Mouse (Mus musculus) left cerebral cortex, adult 6 months (tissue): ENCODE measurements around the gene Olfr703. TPM values are rescaled to one million over a fixed set of nuclear protein-coding genes. Genes with fewer than 3 reads are reported as not detected.

ENCODE experiments used
- long read RNA-seq, 2 experiments: library from polyadenylated mRNA; unstranded; transcript quantifications; one replicate each; pipeline ENCODE4 v2.0.0; 2019 to 2020
- polyA plus RNA-seq: library from polyadenylated mRNA; unstranded; fragments of <200 nt; fragmentation: Nextera tagmentation; gene quantifications from 2 replicates; pipeline ENCODE4 v1.2.3, GENCODE M21; 2021

Gene Olfr703
- polyA plus RNA-seq, result not detected in 2 replicates
- long read RNA-seq, experiment 1, result 0 reads
- long read RNA-seq, experiment 2, result 0 reads

DNA sequence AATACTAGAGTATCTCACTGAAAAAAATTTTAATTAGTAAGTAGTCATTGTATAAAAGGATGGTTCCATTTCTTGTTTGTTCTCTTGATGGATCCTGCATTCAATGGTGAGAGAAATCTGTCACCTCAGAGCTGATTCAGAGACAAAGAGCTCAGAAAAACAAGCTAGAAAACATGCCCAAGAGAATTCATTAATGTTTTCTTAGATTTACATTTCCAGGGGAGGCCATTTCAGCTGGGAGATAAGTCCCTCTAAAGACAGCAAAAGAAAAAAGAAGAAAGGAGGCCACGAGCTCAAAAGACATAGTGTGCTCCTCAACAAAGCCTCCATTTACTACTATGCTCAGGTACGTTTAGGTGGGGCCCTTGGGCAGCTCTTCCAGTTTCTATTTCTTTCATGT, at the start of gene Olfr703:
Gene Olfr703, plus strand, starts transcription at position 301 of the 400 bp plus-strand sequence.

GRCm38 (mm10) chr7:106808734-106809133, 34.4 kb upstream of the Olfr703 start, which contains the start of gene Olfr700:
Olfr700 (minus strand) TSS chr7:106808834.

DNA sequence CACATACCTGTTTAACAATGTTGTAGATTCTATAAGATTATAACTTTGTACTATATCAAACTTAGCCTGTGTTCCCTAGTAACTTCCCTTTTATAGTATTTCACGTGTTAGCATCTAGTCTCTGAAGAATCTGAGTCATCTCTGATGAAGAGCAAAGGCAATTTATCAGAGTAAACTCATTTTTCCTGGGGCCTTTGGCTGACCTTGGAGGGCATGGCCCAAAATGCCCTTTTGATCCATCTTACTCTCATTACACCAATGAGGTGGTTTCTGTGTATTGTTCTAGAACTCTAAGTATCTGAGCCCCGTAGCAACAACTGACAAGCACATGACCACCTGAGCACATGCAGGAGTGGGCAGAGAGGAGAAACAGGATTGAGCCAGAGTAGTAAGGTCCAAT, 29.3 kb upstream of the Olfr703 start, which contains the start of gene Olfr701:
Gene Olfr701, plus strand, starts transcription at position 301 of the 400 bp plus-strand sequence.

DNA sequence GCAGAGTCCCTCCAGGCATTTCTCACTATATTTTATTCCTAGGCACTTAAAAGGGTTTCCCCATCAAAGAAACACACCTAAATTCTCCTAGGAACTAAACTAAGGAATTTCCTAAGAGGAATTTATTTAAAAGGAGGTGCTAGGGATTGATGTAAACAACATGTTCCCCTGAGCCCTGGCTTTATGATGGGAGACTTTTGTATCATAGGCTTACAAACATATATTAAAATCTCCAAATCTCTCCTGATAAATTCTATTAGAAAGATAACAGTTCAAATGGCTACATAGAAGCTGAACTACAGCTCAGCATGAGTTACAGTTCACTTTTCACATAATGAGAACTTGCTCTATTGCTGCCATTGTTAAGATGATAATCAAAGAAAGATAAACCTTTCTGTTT, 9.4 kb upstream of the Olfr703 start, which contains the start of gene Olfr702:
Gene Olfr702, minus strand, starts transcription at position 101 of the 400 bp plus-strand sequence.

DNA sequence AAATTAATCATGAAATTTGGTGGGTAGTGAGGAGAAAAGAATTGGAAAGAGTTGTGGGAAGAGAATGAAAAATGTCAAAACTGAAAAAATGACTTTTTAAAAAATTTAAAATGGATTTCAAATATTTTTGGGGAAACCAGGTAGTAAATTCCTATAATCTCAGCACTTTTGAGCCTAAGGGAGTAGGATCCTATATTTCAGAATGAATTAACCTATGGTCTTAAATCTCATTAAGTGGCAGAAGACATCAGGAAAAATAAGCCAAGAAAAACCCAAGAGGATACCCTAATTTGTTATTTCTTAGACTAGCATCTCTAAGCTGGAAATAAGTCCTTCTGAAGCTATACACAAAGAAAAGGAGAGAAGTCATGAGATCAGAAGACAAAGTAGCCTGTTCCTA, 19.7 kb downstream of the Olfr703 start, which contains the start of gene Olfr704:
Gene Olfr704, plus strand, starts transcription at position 301 of the 400 bp plus-strand sequence.

DNA sequence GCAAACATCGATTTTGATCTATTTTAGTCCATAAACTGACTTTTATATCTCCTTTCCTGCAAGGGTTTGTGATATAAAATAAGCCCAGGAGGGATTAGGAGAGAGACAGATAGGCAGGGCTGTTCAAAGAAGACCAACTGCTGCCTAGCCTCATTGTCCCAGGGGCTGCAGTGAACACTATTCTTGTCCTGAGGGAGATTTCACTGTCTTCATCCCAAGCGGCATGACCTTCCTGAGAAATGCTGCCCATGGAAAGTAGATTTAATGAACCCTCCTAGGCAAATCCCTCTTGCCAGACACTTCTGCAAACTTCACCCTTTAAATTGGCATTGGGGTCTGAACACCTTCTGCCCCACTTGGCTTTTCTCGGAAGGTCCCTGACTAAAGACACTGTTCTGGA, 33.6 kb downstream of the Olfr703 start, which contains the start of gene Olfr705:
Gene Olfr705, minus strand, starts transcription at position 101 of the 400 bp plus-strand sequence.

DNA sequence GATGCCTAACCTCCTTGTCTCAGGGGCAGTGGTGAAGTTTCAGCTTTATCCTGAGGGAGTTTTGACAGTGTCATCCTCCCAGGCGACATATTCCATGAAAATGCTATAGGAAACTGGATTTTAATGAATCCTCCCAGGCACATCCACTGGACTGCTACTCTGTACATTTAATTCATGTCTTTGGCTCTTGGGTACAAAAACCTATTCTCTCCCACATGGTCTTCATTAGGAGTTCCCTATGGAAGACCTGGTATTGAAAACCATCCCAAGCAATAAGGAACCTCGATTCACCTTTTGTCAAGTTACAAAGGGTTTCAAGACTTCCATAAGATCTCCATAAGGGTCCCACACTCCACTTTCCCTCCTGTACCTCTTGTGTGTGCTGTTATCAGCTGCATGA, 44.9 kb downstream of the Olfr703 start, which contains the start of gene Olfr706:
Gene Olfr706, minus strand, starts transcription at position 101 of the 400 bp plus-strand sequence.

Other genes starting within 250 kb of the Olfr703 start
- not detected in 2 replicates for gene Olfr693, start 162.8 kb upstream of the Olfr703 start, polyA plus RNA-seq
- gene Olfr694, start 151.5 kb upstream of the Olfr703 start, polyA plus RNA-seq, result not detected in 2 replicates
- gene Olfr695, start 127.0 kb upstream of the Olfr703 start, polyA plus RNA-seq, result not detected in 2 replicates
- not detected in 2 replicates for gene Olfr697, start 100.9 kb upstream of the Olfr703 start, polyA plus RNA-seq
- gene Olfr698, start 88.0 kb upstream of the Olfr703 start, polyA plus RNA-seq, result not detected in 2 replicates
- gene Olfr699, start 50.2 kb upstream of the Olfr703 start, polyA plus RNA-seq, result not detected in 2 replicates
- not detected in 2 replicates for gene Olfr700, start 34.5 kb upstream of the Olfr703 start, polyA plus RNA-seq
- not detected in 2 replicates for gene Olfr701, start 29.2 kb upstream of the Olfr703 start, polyA plus RNA-seq
- not detected in 2 replicates for gene Olfr702, start 9.5 kb upstream of the Olfr703 start, polyA plus RNA-seq
- not detected in 2 replicates for gene Olfr704, start 19.8 kb downstream of the Olfr703 start, polyA plus RNA-seq
- not detected in 2 replicates for gene Olfr705, start 33.5 kb downstream of the Olfr703 start, polyA plus RNA-seq
- gene Olfr706, start 44.8 kb downstream of the Olfr703 start, polyA plus RNA-seq, result not detected in 2 replicates
- gene Olfr707, start 57.9 kb downstream of the Olfr703 start, polyA plus RNA-seq, result not detected in 2 replicates
- not detected in 2 replicates for gene Olfr1532-ps1, start 64.6 kb downstream of the Olfr703 start, polyA plus RNA-seq
- gene Olfr709-ps1, start 88.9 kb downstream of the Olfr703 start, polyA plus RNA-seq, result not detected in 2 replicates
- gene Olfr710, start 105.0 kb downstream of the Olfr703 start, polyA plus RNA-seq, result not detected in 2 replicates
- not detected in 2 replicates for gene Olfr6, start 120.6 kb downstream of the Olfr703 start, polyA plus RNA-seq
- not detected in 2 replicates for gene Olfr711, start 132.1 kb downstream of the Olfr703 start, polyA plus RNA-seq
- gene Olfr2, start 162.7 kb downstream of the Olfr703 start, polyA plus RNA-seq, result not detected in 2 replicates
- not detected in 2 replicates for gene Olfr713, start 187.8 kb downstream of the Olfr703 start, polyA plus RNA-seq
- not detected in 2 replicates for gene Olfr714, start 227.6 kb downstream of the Olfr703 start, polyA plus RNA-seq
- not detected in 2 replicates for gene Olfr17, start 249.9 kb downstream of the Olfr703 start, polyA plus RNA-seq